Mouse (Mus musculus) right cerebral cortex, postnatal 14 days (tissue): Measurements from ENCODE around the gene Psors1c2.

Experiments
- DNase-seq: peaks from one replicate; pipeline ENCODE4 v3.0.0; 2022

Gene Psors1c2

GRCm38 (mm10) chr17:35558216-35558615 lies 25.2 kb downstream of the Psors1c2 start:
- no peak for DNase-seq

- no peak for DNase-seq
These were observed 34.1 kb downstream of the Psors1c2 start, which contains the start of gene 2300002M23Rik for GRCm38 (mm10) chr17:35567150-35567549. Gene 2300002M23Rik, plus strand, starts transcription at chr17:35567450.

- no peak for DNase-seq
These were observed 34.8 kb downstream of the Psors1c2 start for GRCm38 (mm10) chr17:35567767-35568166.

GRCm38 (mm10) chr17:35569091-35569944 lies 36.3 kb downstream of the Psors1c2 start:
- DNase-seq, result no peak

- no peak for DNase-seq
These were observed 37.8 kb downstream of the Psors1c2 start for GRCm38 (mm10) chr17:35570836-35571235.

GRCm38 (mm10) chr17:35571477-35571876 lies 38.5 kb downstream of the Psors1c2 start:
- no peak for DNase-seq

- peak; percentile 81 for DNase-seq
These were observed 45.2 kb downstream of the Psors1c2 start for GRCm38 (mm10) chr17:35578211-35578610.

- no peak for DNase-seq
These were observed 49.9 kb downstream of the Psors1c2 start for GRCm38 (mm10) chr17:35582900-35583299.
